Mouse (Mus musculus): ENCODE data around the gene Hoxa6. TPM values are rescaled to one million over a fixed set of nuclear protein-coding genes. Genes with fewer than 3 reads are reported as not detected.
A peak's percentile ranks its signal among the peaks of the same experiment; 100 is the strongest.

Hoxa6 gene
- total and polyA plus RNA-seq, 3 experiments, result 0.58 to 2.2 (median 2.1) TPM

GRCm38 (mm10) chr6:52157466-52158275 is 50.9 kb downstream of the Hoxa6 start:
- peak overlapping the region; percentile 15 to 92 (median 83) for H3K4me3 ChIP-seq (replicated peaks in 1 of 3; ENCODE audit: low read depth in 2 of 3, low read length in 2 of 3, poor library complexity in 1 of 3)
- TF ChIP-seq SMC3 (IDR thresholded peaks at IDR 0.05; ENCODE audit: low read depth, low read length), result no peak
- no peak for TF ChIP-seq RCOR1 (conservative IDR thresholded peaks at IDR 0.05; ENCODE audit: low read depth, low read length)
- no peak for TF ChIP-seq GABPA (IDR thresholded peaks at IDR 0.05; ENCODE audit: insufficient replicate concordance, low read depth, low read length)
- no peak for TF ChIP-seq CHD2 (IDR thresholded peaks at IDR 0.05; ENCODE audit: low read length)
- no peak for TF ChIP-seq ZC3H11A (IDR thresholded peaks at IDR 0.05; ENCODE audit: low read depth, low read length)
- no peak for TF ChIP-seq BHLHE40 (IDR thresholded peaks at IDR 0.05; ENCODE audit: low read depth, low read length)
- TF ChIP-seq NELFE (IDR thresholded peaks at IDR 0.05; ENCODE audit: low read depth, low read length), result no peak
- no peak for TF ChIP-seq KAT2A (IDR thresholded peaks at IDR 0.05; ENCODE audit: insufficient replicate concordance, low read length)
- peak; percentile 62 for TF ChIP-seq EP300 (IDR thresholded peaks at IDR 0.05; ENCODE audit: low read length)
- no peak; the same call in 1 of the 2 replicates for TF ChIP-seq MAZ (IDR thresholded peaks at IDR 0.05; ENCODE audit: low read depth, low read length)
- TF ChIP-seq ETS1 (conservative IDR thresholded peaks at IDR 0.05; ENCODE audit: low read depth, low read length), result no peak
- TF ChIP-seq IRF4 (IDR thresholded peaks at IDR 0.05; ENCODE audit: low read depth, low read length), result peak; percentile 86
- peaks cover 7% of the 10 kb centered on the region; the same call in 1 of the 2 replicates for H3K79me2 ChIP-seq (replicated peaks; ENCODE audit: control insufficient read depth, extremely low read depth, insufficient read depth, poor library complexity, severe bottlenecking)
- no peaks in the 10 kb centered on the region for H3K9me3 ChIP-seq (replicated peaks; ENCODE audit: low read length)
- H3K36me3 ChIP-seq (replicated peaks in 1 of 2; ENCODE audit: control insufficient read depth in 1 of 2, insufficient read depth in 1 of 2, low read length in 1 of 2), result peaks cover 0 to 17% of the 10 kb centered on the region in 2 experiments
- peak overlapping the region; percentile 72 for H3K4me2 ChIP-seq (ENCODE audit: insufficient read depth, low read depth, poor library complexity, severe bottlenecking)
- peak overlapping the region; percentile 35; the same call in 1 of the 2 replicates for H3K9ac ChIP-seq (ENCODE audit: insufficient read depth, low read depth)
- dilution Hi-C loops (cut with MboI; ENCODE audit: extremely low pct_ligation_motif_present, extremely low pct_unique_long_range_greater_than_20kb, low sequenced_read_pairs) (no loop called here), in situ Hi-C loops (cut with MboI; ENCODE audit: low pct_ligation_motif_present, low pct_unique_long_range_greater_than_20kb, low sequenced_read_pairs) (no loop called here)
- no peaks in the 10 kb centered on the region for H3K27me3 ChIP-seq (replicated peaks)
- H3K4me1 ChIP-seq (ENCODE audit: control insufficient read depth in 1 of 2, insufficient read depth in 2 of 2), result peaks cover 2 to 17% of the 10 kb centered on the region in 2 experiments; a peak in 3 of 4 replicates
- H3K27ac ChIP-seq (ENCODE audit: insufficient read depth, low read depth), result no peak overlapping the region
- no peak for DNase-seq (ENCODE audit: extremely low read depth)

- TF ChIP-seq ETS1 (conservative IDR thresholded peaks at IDR 0.05; ENCODE audit: low read depth, low read length) (no peak), ZC3H11A (IDR thresholded peaks at IDR 0.05; ENCODE audit: low read depth, low read length) (no peak), USF2 (conservative IDR thresholded peaks at IDR 0.05; ENCODE audit: low read depth, low read length) (no peak), JUND (conservative IDR thresholded peaks at IDR 0.05; ENCODE audit: low read depth, low read length) (no peak)
- H3K4me3 ChIP-seq (replicated peaks in 1 of 3; ENCODE audit: low read depth in 2 of 3, low read length in 2 of 3, poor library complexity in 1 of 3), result no peak overlapping the region
- DNase-seq (ENCODE audit: extremely low read depth), result no peak
- no peaks in the 10 kb centered on the region for H3K27me3 ChIP-seq (replicated peaks)
- dilution Hi-C loops (cut with MboI; ENCODE audit: extremely low pct_ligation_motif_present, extremely low pct_unique_long_range_greater_than_20kb, low sequenced_read_pairs) (no loop called here), in situ Hi-C loops (cut with MboI; ENCODE audit: low pct_ligation_motif_present, low pct_unique_long_range_greater_than_20kb, low sequenced_read_pairs) (no loop called here)
- peaks cover 7% of the 10 kb centered on the region; the same call in 1 of the 2 replicates for H3K79me2 ChIP-seq (replicated peaks; ENCODE audit: control insufficient read depth, extremely low read depth, insufficient read depth, poor library complexity, severe bottlenecking)
- H3K9ac ChIP-seq (ENCODE audit: insufficient read depth, low read depth), result no peak overlapping the region
- no peaks in the 10 kb centered on the region for H3K9me3 ChIP-seq (replicated peaks; ENCODE audit: low read length)
- H3K36me3 ChIP-seq (replicated peaks in 1 of 2; ENCODE audit: control insufficient read depth in 1 of 2, insufficient read depth in 1 of 2, low read length in 1 of 2), result peaks cover 0 to 13% of the 10 kb centered on the region in 2 experiments
- peaks cover 2 to 17% of the 10 kb centered on the region in 2 experiments; a peak in 3 of 4 replicates for H3K4me1 ChIP-seq (ENCODE audit: control insufficient read depth in 1 of 2, insufficient read depth in 2 of 2)
- H3K4me2 ChIP-seq (ENCODE audit: insufficient read depth, low read depth, poor library complexity, severe bottlenecking), result no peak overlapping the region
- no peak overlapping the region for H3K27ac ChIP-seq (ENCODE audit: insufficient read depth, low read depth)
Measured at GRCm38 (mm10) chr6:52156551-52157200, 51.8 kb downstream of the Hoxa6 start.

Other genes with a start within 250 kb of the Hoxa6 start
- gene Skap2, start 196.2 kb downstream of the Hoxa6 start, total RNA-seq (2012; rRNA removed), result 25.8 and 30.2 TPM in 2 replicates
- 51.9 and 61.0 TPM in 2 replicates for gene Skap2, start 196.2 kb downstream of the Hoxa6 start, total RNA-seq (2014; rRNA removed)
- gene Skap2, start 196.2 kb downstream of the Hoxa6 start, polyA plus RNA-seq (2012; ENCODE audit: insufficient read length, low read depth), result 76.1 and 85.9 TPM in 2 replicates
- gene Hoxa1, start 50.4 kb downstream of the Hoxa6 start, total RNA-seq (2012; rRNA removed), result 1.4 and 1.9 TPM in 2 replicates
- gene Hoxa1, start 50.4 kb downstream of the Hoxa6 start, total RNA-seq (2014; rRNA removed), result 3.7 and 4.6 TPM in 2 replicates
- 2.5 and 3.2 TPM in 2 replicates for gene Hoxa1, start 50.4 kb downstream of the Hoxa6 start, polyA plus RNA-seq (2012; ENCODE audit: insufficient read length, low read depth)
- not detected in 2 replicates for gene Hoxa2, start 43.9 kb downstream of the Hoxa6 start, total RNA-seq (2012; rRNA removed)
- gene Hoxa2, start 43.9 kb downstream of the Hoxa6 start, total RNA-seq (2014; rRNA removed), result 0.12 TPM in 1 of 2 replicates, not detected in the other
- 0.26 and 0.45 TPM in 2 replicates for gene Hoxa2, start 43.9 kb downstream of the Hoxa6 start, polyA plus RNA-seq (2012; ENCODE audit: insufficient read length, low read depth)
- gene 5730596B20Rik, start 31.2 kb downstream of the Hoxa6 start, total RNA-seq (2012; rRNA removed), result not detected in 2 replicates
- gene 5730596B20Rik, start 31.2 kb downstream of the Hoxa6 start, total RNA-seq (2014; rRNA removed), result not detected in 2 replicates
- gene 5730596B20Rik, start 31.2 kb downstream of the Hoxa6 start, polyA plus RNA-seq (2012; ENCODE audit: insufficient read length, low read depth), result 0.07 TPM in 1 of 2 replicates, not detected in the other
- gene Hoxa4, start 17.0 kb downstream of the Hoxa6 start, total RNA-seq (2012; rRNA removed), result not detected in 2 replicates
- gene Hoxa4, start 17.0 kb downstream of the Hoxa6 start, total RNA-seq (2014; rRNA removed), result not detected in 2 replicates
- 0.19 TPM in 1 of 2 replicates, not detected in the other for gene Hoxa4, start 17.0 kb downstream of the Hoxa6 start, polyA plus RNA-seq (2012; ENCODE audit: insufficient read length, low read depth)
- gene Hoxa5, start 4.1 kb downstream of the Hoxa6 start, total RNA-seq (2012; rRNA removed), result 1.5 TPM in 2 replicates
- 0.83 and 1.2 TPM in 2 replicates for gene Hoxa5, start 4.1 kb downstream of the Hoxa6 start, total RNA-seq (2014; rRNA removed)
- 3.1 and 4.1 TPM in 2 replicates for gene Hoxa5, start 4.1 kb downstream of the Hoxa6 start, polyA plus RNA-seq (2012; ENCODE audit: insufficient read length, low read depth)
- 0.25 and 0.38 TPM in 2 replicates for gene Hoxa3, start 4.6 kb upstream of the Hoxa6 start, total RNA-seq (2012; rRNA removed)
- gene Hoxa3, start 4.6 kb upstream of the Hoxa6 start, total RNA-seq (2014; rRNA removed), result 0.08 TPM in 1 of 2 replicates, not detected in the other
- 0.34 and 0.37 TPM in 2 replicates for gene Hoxa3, start 4.6 kb upstream of the Hoxa6 start, polyA plus RNA-seq (2012; ENCODE audit: insufficient read length, low read depth)
- not detected in 2 replicates for gene Gm28308, start 4.6 kb upstream of the Hoxa6 start, total RNA-seq (2012; rRNA removed)
- not detected in 2 replicates for gene Gm28308, start 4.6 kb upstream of the Hoxa6 start, total RNA-seq (2014; rRNA removed)
- gene Gm28308, start 4.6 kb upstream of the Hoxa6 start, polyA plus RNA-seq (2012; ENCODE audit: insufficient read length, low read depth), result not detected in 2 replicates
- gene Hoxa7, start 13.1 kb upstream of the Hoxa6 start, total RNA-seq (2012; rRNA removed), result 0.71 and 1.1 TPM in 2 replicates
- 0.85 and 1.0 TPM in 2 replicates for gene Hoxa7, start 13.1 kb upstream of the Hoxa6 start, total RNA-seq (2014; rRNA removed)
- 1.4 TPM in 2 replicates for gene Hoxa7, start 13.1 kb upstream of the Hoxa6 start, polyA plus RNA-seq (2012; ENCODE audit: insufficient read length, low read depth)
- 0.30 and 0.50 TPM in 2 replicates for gene Hoxa9, start 22.4 kb upstream of the Hoxa6 start, total RNA-seq (2012; rRNA removed)
- gene Hoxa9, start 22.4 kb upstream of the Hoxa6 start, total RNA-seq (2014; rRNA removed), result 0.30 and 0.32 TPM in 2 replicates
- 0.47 and 0.97 TPM in 2 replicates for gene Hoxa9, start 22.4 kb upstream of the Hoxa6 start, polyA plus RNA-seq (2012; ENCODE audit: insufficient read length, low read depth)
- gene Hoxa10, start 32.1 kb upstream of the Hoxa6 start, total RNA-seq (2012; rRNA removed), result 5.2 and 5.7 TPM in 2 replicates
- gene Hoxa10, start 32.1 kb upstream of the Hoxa6 start, total RNA-seq (2014; rRNA removed), result 14.3 and 14.6 TPM in 2 replicates
- gene Hoxa10, start 32.1 kb upstream of the Hoxa6 start, polyA plus RNA-seq (2012; ENCODE audit: insufficient read length, low read depth), result 14.3 and 14.5 TPM in 2 replicates
- gene Hoxa11, start 37.1 kb upstream of the Hoxa6 start, total RNA-seq (2012; rRNA removed), result not detected in 2 replicates
- gene Hoxa11, start 37.1 kb upstream of the Hoxa6 start, total RNA-seq (2014; rRNA removed), result not detected in 2 replicates
- gene Hoxa11, start 37.1 kb upstream of the Hoxa6 start, polyA plus RNA-seq (2012; ENCODE audit: insufficient read length, low read depth), result not detected in 2 replicates
- not detected in 2 replicates for gene Hoxa13, start 52.2 kb upstream of the Hoxa6 start, total RNA-seq (2012; rRNA removed)
- 0.11 and 0.17 TPM in 2 replicates for gene Hoxa13, start 52.2 kb upstream of the Hoxa6 start, total RNA-seq (2014; rRNA removed)
- 0.10 TPM in 1 of 2 replicates, not detected in the other for gene Hoxa13, start 52.2 kb upstream of the Hoxa6 start, polyA plus RNA-seq (2012; ENCODE audit: insufficient read length, low read depth)
- gene Evx1, start 104.8 kb upstream of the Hoxa6 start, total RNA-seq (2012; rRNA removed), result not detected in 2 replicates
- not detected in 2 replicates for gene Evx1, start 104.8 kb upstream of the Hoxa6 start, total RNA-seq (2014; rRNA removed)
- not detected in 2 replicates for gene Evx1, start 104.8 kb upstream of the Hoxa6 start, polyA plus RNA-seq (2012; ENCODE audit: insufficient read length, low read depth)

Measured in CH12.LX (cell line).